Mouse (Mus musculus): ENCODE measurements around the gene Lrrc28. TPM values are rescaled to one million over a fixed set of nuclear protein-coding genes. Genes with fewer than 3 reads are reported as not detected.

Lrrc28 gene
- total and polyA plus RNA-seq, 2 experiments, result 22.1 to 40.7 TPM

GRCm38 (mm10) chr7:67543641-67544040 lies 101.4 kb downstream of the Lrrc28 start:
- no peak overlapping the region for H3K27ac ChIP-seq (replicated peaks; ENCODE audit: insufficient read depth, low read depth, low read length)
- peaks cover 22% of the 10 kb centered on the region for H3K36me3 ChIP-seq (ENCODE audit: control insufficient read depth, insufficient read depth, low read length)
- H3K4me1 ChIP-seq (ENCODE audit: control insufficient read depth, insufficient read depth, low read length), result no peaks in the 10 kb centered on the region
- no peaks in the 10 kb centered on the region for H3K27me3 ChIP-seq (ENCODE audit: control insufficient read depth, insufficient read depth, low read length)
- no peak for DNase-seq (ENCODE audit: extremely low read depth, low read depth, low spot score)
- no peak overlapping the region for H3K9ac ChIP-seq (ENCODE audit: low read depth, low read length)
- H3K4me3 ChIP-seq (ENCODE audit: insufficient read depth, low read depth, low read length), result no peak overlapping the region
- TF ChIP-seq POLR2A (IDR thresholded peaks at IDR 0.05; ENCODE audit: extremely low read depth, insufficient read depth, low read length) (no peak), CTCF (IDR thresholded peaks at IDR 0.05; ENCODE audit: low read depth, low read length) (no peak)
- WGBS, result 93% methylated on average over 6 of the region's 6 CpGs
- no peaks in the 10 kb centered on the region for H3K79me2 ChIP-seq (ENCODE audit: control insufficient read depth, insufficient read depth, low read length)

- WGBS, result 92% methylated on average over 11 of the region's 11 CpGs
- Histone ChIP-seq H3K27ac (replicated peaks; ENCODE audit: insufficient read depth, low read depth, low read length) (no peak overlapping the region), H3K4me1 (ENCODE audit: control insufficient read depth, insufficient read depth, low read length) (no peaks in the 10 kb centered on the region)
Observed at GRCm38 (mm10) chr7:67536588-67537372, 108.3 kb downstream of the Lrrc28 start.

GRCm38 (mm10) chr7:67535941-67536340 lies 109.1 kb downstream of the Lrrc28 start:
- no peak overlapping the region for H3K4me3 ChIP-seq (ENCODE audit: insufficient read depth, low read depth, low read length)
- H3K36me3 ChIP-seq (ENCODE audit: control insufficient read depth, insufficient read depth, low read length), result peaks cover 14% of the 10 kb centered on the region
- no peaks in the 10 kb centered on the region for H3K79me2 ChIP-seq (ENCODE audit: control insufficient read depth, insufficient read depth, low read length)
- WGBS, result 79% methylated on average over 4 of the region's 4 CpGs
- no peaks in the 10 kb centered on the region for H3K27me3 ChIP-seq (ENCODE audit: control insufficient read depth, insufficient read depth, low read length)
- H3K4me1 ChIP-seq (ENCODE audit: control insufficient read depth, insufficient read depth, low read length), result no peaks in the 10 kb centered on the region
- DNase-seq (ENCODE audit: extremely low read depth, low read depth, low spot score), result no peak
- no peak overlapping the region for H3K27ac ChIP-seq (replicated peaks; ENCODE audit: insufficient read depth, low read depth, low read length)
- no peak overlapping the region for H3K9ac ChIP-seq (ENCODE audit: low read depth, low read length)
- no peak for TF ChIP-seq POLR2A (IDR thresholded peaks at IDR 0.05; ENCODE audit: extremely low read depth, insufficient read depth, low read length)
- no peak for TF ChIP-seq CTCF (IDR thresholded peaks at IDR 0.05; ENCODE audit: low read depth, low read length)

More at GRCm38 (mm10) chr7:67536588-67537372, 108.3 kb downstream of the Lrrc28 start:
- Histone ChIP-seq H3K27me3 (ENCODE audit: control insufficient read depth, insufficient read depth, low read length) (no peaks in the 10 kb centered on the region), H3K79me2 (ENCODE audit: control insufficient read depth, insufficient read depth, low read length) (no peaks in the 10 kb centered on the region), H3K36me3 (ENCODE audit: control insufficient read depth, insufficient read depth, low read length) (peaks cover 15% of the 10 kb centered on the region), H3K4me3 (ENCODE audit: insufficient read depth, low read depth, low read length) (no peak overlapping the region), H3K9ac (ENCODE audit: low read depth, low read length) (no peak overlapping the region)
- no peak for DNase-seq (ENCODE audit: extremely low read depth, low read depth, low spot score)
- TF ChIP-seq CTCF (IDR thresholded peaks at IDR 0.05; ENCODE audit: low read depth, low read length) (no peak), POLR2A (IDR thresholded peaks at IDR 0.05; ENCODE audit: extremely low read depth, insufficient read depth, low read length) (no peak)

- H3K27me3 ChIP-seq (ENCODE audit: control insufficient read depth, insufficient read depth, low read length), result no peaks in the 10 kb centered on the region
- H3K9ac ChIP-seq (ENCODE audit: low read depth, low read length), result no peak overlapping the region
- WGBS, result 57% methylated on average over 2 of the region's 2 CpGs
- peaks cover 2% of the 10 kb centered on the region; the same call in 1 of the 2 replicates for H3K4me1 ChIP-seq (ENCODE audit: control insufficient read depth, insufficient read depth, low read length)
- H3K36me3 ChIP-seq (ENCODE audit: control insufficient read depth, insufficient read depth, low read length), result peaks cover 4% of the 10 kb centered on the region; the same call in 1 of the 2 replicates
- no peak overlapping the region for H3K27ac ChIP-seq (replicated peaks; ENCODE audit: insufficient read depth, low read depth, low read length)
- H3K4me3 ChIP-seq (ENCODE audit: insufficient read depth, low read depth, low read length), result no peak overlapping the region
- TF ChIP-seq POLR2A (IDR thresholded peaks at IDR 0.05; ENCODE audit: extremely low read depth, insufficient read depth, low read length), result no peak
- no peak for TF ChIP-seq CTCF (IDR thresholded peaks at IDR 0.05; ENCODE audit: low read depth, low read length)
- no peak for DNase-seq (ENCODE audit: extremely low read depth, low read depth, low spot score)
- H3K79me2 ChIP-seq (ENCODE audit: control insufficient read depth, insufficient read depth, low read length), result no peaks in the 10 kb centered on the region
Observed at GRCm38 (mm10) chr7:67530981-67531380, 114.1 kb downstream of the Lrrc28 start.

- Histone ChIP-seq H3K4me1 (ENCODE audit: control insufficient read depth, insufficient read depth, low read length) (peaks cover 2% of the 10 kb centered on the region; the same call in 1 of the 2 replicates), H3K4me3 (ENCODE audit: insufficient read depth, low read depth, low read length) (no peak overlapping the region), H3K27ac (replicated peaks; ENCODE audit: insufficient read depth, low read depth, low read length) (no peak overlapping the region), H3K9ac (ENCODE audit: low read depth, low read length) (no peak overlapping the region), H3K36me3 (ENCODE audit: control insufficient read depth, insufficient read depth, low read length) (peaks cover 3% of the 10 kb centered on the region; the same call in 1 of the 2 replicates), H3K27me3 (ENCODE audit: control insufficient read depth, insufficient read depth, low read length) (no peaks in the 10 kb centered on the region), H3K79me2 (ENCODE audit: control insufficient read depth, insufficient read depth, low read length) (no peaks in the 10 kb centered on the region)
- TF ChIP-seq CTCF (IDR thresholded peaks at IDR 0.05; ENCODE audit: low read depth, low read length), result no peak
- TF ChIP-seq POLR2A (IDR thresholded peaks at IDR 0.05; ENCODE audit: extremely low read depth, insufficient read depth, low read length), result no peak
- 87% methylated on average over 6 of the region's 6 CpGs for WGBS
- no peak for DNase-seq (ENCODE audit: extremely low read depth, low read depth, low spot score)
Observed at GRCm38 (mm10) chr7:67529381-67529780, 115.7 kb downstream of the Lrrc28 start.

- WGBS, result 97% methylated on average over 18 of the region's 18 CpGs
- Histone ChIP-seq H3K36me3 (ENCODE audit: control insufficient read depth, insufficient read depth, low read length) (peaks cover 3% of the 10 kb centered on the region; the same call in 1 of the 2 replicates), H3K4me1 (ENCODE audit: control insufficient read depth, insufficient read depth, low read length) (peaks cover 2% of the 10 kb centered on the region; the same call in 1 of the 2 replicates), H3K27ac (replicated peaks; ENCODE audit: insufficient read depth, low read depth, low read length) (peak overlapping the region; percentile 69), H3K9ac (ENCODE audit: low read depth, low read length) (no peak overlapping the region), H3K79me2 (ENCODE audit: control insufficient read depth, insufficient read depth, low read length) (no peaks in the 10 kb centered on the region), H3K4me3 (ENCODE audit: insufficient read depth, low read depth, low read length) (no peak overlapping the region), H3K27me3 (ENCODE audit: control insufficient read depth, insufficient read depth, low read length) (no peaks in the 10 kb centered on the region)
- DNase-seq (ENCODE audit: extremely low read depth, low read depth, low spot score), result no peak
- TF ChIP-seq CTCF (IDR thresholded peaks at IDR 0.05; ENCODE audit: low read depth, low read length) (no peak), POLR2A (IDR thresholded peaks at IDR 0.05; ENCODE audit: extremely low read depth, insufficient read depth, low read length) (no peak)
Observed at GRCm38 (mm10) chr7:67528821-67529221, 116.2 kb downstream of the Lrrc28 start.
